Mouse (Mus musculus): ENCODE data around the gene Boc. TPM values are rescaled to one million over a fixed set of nuclear protein-coding genes. Genes with fewer than 3 reads are reported as not detected.
"Not testable (repeated sequence)": the region's sequence is repeated elsewhere in the genome, so short reads cannot be mapped to it uniquely, and the experiment has no call there.

Gene Boc
- polyA plus RNA-seq, 1 experiment = 14.3 TPM

DNA sequence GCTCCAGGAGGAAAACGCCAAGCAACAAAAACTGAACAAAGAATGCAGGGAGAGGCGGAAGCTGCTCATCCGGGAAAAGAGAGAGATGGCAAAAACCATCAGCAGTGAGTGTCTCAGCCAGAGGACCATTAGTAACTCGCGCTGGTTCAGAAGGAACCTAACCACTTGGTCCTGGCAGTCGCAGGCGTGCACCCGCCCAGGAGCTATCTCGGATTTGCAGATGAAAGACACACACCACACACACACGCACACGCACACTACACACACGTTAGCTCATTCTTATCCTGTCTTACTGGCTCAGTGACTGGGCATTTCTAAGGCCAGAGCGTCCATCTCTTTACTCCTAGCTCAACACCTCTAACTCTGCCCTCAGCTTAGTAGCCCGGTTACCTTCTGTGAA, 83.4 kb downstream of the Boc start:
- no peaks in the 10 kb centered on the region for H3K4me1 ChIP-seq (ENCODE audit: control insufficient read depth, insufficient read depth, low read length)
- no peak overlapping the region for H3K27ac ChIP-seq (ENCODE audit: insufficient read depth, low read length)
- H3K4me3 ChIP-seq (ENCODE audit: insufficient read depth, low read length) = no peak overlapping the region
- TF ChIP-seq POLR2A (IDR thresholded peaks at IDR 0.05; ENCODE audit: extremely low read depth, insufficient read depth, low read length) (no peak), CTCF (IDR thresholded peaks at IDR 0.05; ENCODE audit: extremely low read depth, insufficient read depth, low read length) (no peak)

DNA sequence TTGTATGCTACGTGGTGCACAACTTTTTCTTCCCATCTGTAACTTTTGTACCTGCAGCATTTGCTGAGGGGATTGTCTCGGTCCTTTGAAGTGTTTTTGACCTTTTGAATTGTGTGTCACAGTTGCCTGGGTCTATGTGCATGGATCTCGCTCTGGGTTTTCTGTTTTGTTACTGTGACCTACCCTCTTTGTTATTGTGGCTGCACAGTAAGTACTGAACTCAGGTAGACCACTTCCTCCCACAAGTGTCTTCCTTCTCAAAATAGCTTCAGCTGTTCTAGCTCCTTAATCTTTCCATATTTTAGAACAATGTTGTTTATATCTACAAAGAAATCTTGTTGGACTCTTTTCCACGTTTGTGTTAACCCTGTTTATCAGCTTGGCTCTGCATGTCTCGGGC, 97.8 kb downstream of the Boc start:
- Histone ChIP-seq H3K4me1 (ENCODE audit: control insufficient read depth, insufficient read depth, low read length) (no peaks in the 10 kb centered on the region), H3K27ac (ENCODE audit: insufficient read depth, low read length) (no peak overlapping the region), H3K4me3 (ENCODE audit: insufficient read depth, low read length) (no peak overlapping the region)
- TF ChIP-seq POLR2A (IDR thresholded peaks at IDR 0.05; ENCODE audit: extremely low read depth, insufficient read depth, low read length) (no peak), CTCF (IDR thresholded peaks at IDR 0.05; ENCODE audit: extremely low read depth, insufficient read depth, low read length) (no peak)

DNA sequence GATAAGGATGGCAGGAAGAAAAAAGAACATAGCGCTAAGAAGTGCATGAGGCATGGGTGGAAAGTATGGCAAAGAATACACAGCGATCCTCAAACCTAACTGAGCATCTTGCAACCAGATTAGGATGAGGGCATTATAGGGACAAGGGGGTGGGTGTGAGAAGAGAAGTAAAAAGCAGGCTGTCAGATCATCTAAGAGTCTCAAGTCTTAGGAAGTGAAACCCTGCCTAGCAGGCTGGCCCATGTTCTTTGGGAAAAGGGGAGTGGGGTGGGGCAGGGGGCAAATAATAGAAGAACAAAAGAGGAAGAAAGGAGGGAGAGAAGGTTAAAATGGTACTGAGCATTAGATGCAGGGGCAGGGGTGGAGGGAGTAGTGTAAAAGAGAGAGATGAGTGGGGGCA, 99.9 kb downstream of the Boc start:
- H3K4me3 ChIP-seq (ENCODE audit: insufficient read depth, low read length) = no peak overlapping the region
- no peak overlapping the region for H3K27ac ChIP-seq (ENCODE audit: insufficient read depth, low read length)
- no peak for TF ChIP-seq POLR2A (IDR thresholded peaks at IDR 0.05; ENCODE audit: extremely low read depth, insufficient read depth, low read length)
- TF ChIP-seq CTCF (IDR thresholded peaks at IDR 0.05; ENCODE audit: extremely low read depth, insufficient read depth, low read length) = no peak
- no peaks in the 10 kb centered on the region for H3K4me1 ChIP-seq (ENCODE audit: control insufficient read depth, insufficient read depth, low read length)

DNA sequence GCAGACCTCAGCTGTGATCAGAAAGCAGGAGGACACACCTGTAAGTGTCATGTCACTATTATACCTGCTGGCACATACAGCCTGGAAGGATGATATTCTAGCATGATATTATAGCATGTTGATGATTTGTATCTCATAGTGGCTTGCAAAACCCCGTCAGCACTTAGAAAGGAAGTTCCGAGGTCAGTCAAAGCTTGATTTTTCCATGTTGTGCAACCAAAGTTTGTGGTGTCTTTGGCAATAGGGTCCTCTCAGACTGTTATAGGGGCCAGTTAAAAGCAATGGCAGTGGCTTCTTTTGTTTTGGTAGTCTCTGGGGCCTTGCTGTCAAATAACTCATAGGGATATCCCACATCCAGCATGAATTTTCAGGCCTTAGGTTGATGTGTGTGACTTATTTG, 100.8 kb downstream of the Boc start:
- Histone ChIP-seq H3K4me1 (ENCODE audit: control insufficient read depth, insufficient read depth, low read length) (no peaks in the 10 kb centered on the region), H3K27ac (ENCODE audit: insufficient read depth, low read length) (no peak overlapping the region), H3K4me3 (ENCODE audit: insufficient read depth, low read length) (no peak overlapping the region)
- TF ChIP-seq CTCF (IDR thresholded peaks at IDR 0.05; ENCODE audit: extremely low read depth, insufficient read depth, low read length) (no peak), POLR2A (IDR thresholded peaks at IDR 0.05; ENCODE audit: extremely low read depth, insufficient read depth, low read length) (no peak)

DNA sequence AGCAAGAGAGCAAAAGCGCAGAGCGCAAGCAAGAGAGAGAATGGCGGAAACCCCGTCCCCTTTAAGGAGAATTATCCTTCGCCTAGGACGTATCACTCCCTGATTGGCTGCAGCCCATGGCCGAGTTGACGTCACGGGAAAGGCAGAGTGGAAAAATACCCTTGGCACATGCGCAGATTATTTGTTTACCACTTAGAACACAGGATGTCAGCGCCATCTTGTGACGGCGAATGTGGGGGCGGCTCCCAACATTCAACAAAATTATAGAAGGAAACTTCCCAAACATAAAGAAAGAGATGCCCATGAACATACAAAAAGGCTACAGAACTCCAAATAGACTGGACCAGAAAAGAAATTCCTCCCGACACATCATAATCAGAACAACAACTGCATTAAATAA, 116.8 kb downstream of the Boc start:
- not testable (repeated sequence) for H3K4me1 ChIP-seq (ENCODE audit: control insufficient read depth, insufficient read depth, low read length)

DNA sequence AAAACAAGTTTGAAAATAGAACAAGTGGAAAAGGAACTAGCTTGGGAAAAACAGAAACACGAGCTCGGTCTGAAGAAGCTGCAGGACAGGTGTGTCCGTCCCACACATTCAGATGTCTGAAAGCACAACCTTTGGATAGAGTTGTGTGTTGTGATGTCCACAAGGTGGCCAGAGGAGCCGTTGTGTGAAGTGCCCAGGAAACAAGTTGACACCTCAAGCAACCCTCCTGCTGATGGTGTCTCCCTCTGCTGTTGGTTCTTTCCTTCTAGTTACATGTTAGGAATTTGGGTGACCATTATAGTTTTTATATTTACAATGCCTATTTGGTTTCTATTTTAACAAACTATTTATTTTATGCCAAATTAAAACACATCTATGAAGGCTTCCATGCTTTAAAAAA, 123.2 kb downstream of the Boc start:
- H3K4me1 ChIP-seq (ENCODE audit: control insufficient read depth, insufficient read depth, low read length) = no peaks in the 10 kb centered on the region
- no peak overlapping the region for H3K27ac ChIP-seq (ENCODE audit: insufficient read depth, low read length)
- no peak overlapping the region for H3K4me3 ChIP-seq (ENCODE audit: insufficient read depth, low read length)
- no peak for TF ChIP-seq CTCF (IDR thresholded peaks at IDR 0.05; ENCODE audit: extremely low read depth, insufficient read depth, low read length)
- no peak for TF ChIP-seq POLR2A (IDR thresholded peaks at IDR 0.05; ENCODE audit: extremely low read depth, insufficient read depth, low read length)

More for the DNA sequence above, 116.8 kb downstream of the Boc start:
- H3K4me3 ChIP-seq (ENCODE audit: insufficient read depth, low read length); H3K27ac ChIP-seq (ENCODE audit: insufficient read depth, low read length): not testable (repeated sequence)

Other genes with a start within 250 kb of the Boc start
- gene Sidt1, start 225.7 kb downstream of the Boc start, polyA plus RNA-seq (2012; rRNA removed) = 60.0 and 67.5 TPM in 2 replicates
- gene Spice1, start 211.8 kb downstream of the Boc start, polyA plus RNA-seq (2012; rRNA removed) = 17.9 and 20.4 TPM in 2 replicates
- 3.3 and 3.8 TPM in 2 replicates for gene Cfap44, start 164.1 kb downstream of the Boc start, polyA plus RNA-seq (2012; rRNA removed)
- 3.4 and 3.5 TPM in 2 replicates for gene Nepro, start 165.4 kb upstream of the Boc start, polyA plus RNA-seq (2012; rRNA removed)
- 16.9 and 17.4 TPM in 2 replicates for gene Gtpbp8, start 187.5 kb upstream of the Boc start, polyA plus RNA-seq (2012; rRNA removed)
- 0.62 and 0.75 TPM in 2 replicates for gene Cd200r1, start 206.8 kb upstream of the Boc start, polyA plus RNA-seq (2012; rRNA removed)